Mouse (Mus musculus) heart, adult 2 months (tissue): ENCODE measurements at regions not wholly inside any gene's neighbourhood (a gene's known extent, or its start where the extent isn't known, plus 50 kb on each side); places are given as distances from the start of the nearest gene placed in this dataset.

Experiments
- CTCF ChIP-seq: fragments of 200-600 bp; IDR thresholded peaks from 2 replicates; pipeline ENCODE4 v1.8.1; 2022; ENCODE audit warnings: antibody characterized with exemption, mild to moderate bottlenecking, moderate library complexity
- EP300 ChIP-seq: fragments of 200-500 bp; IDR thresholded peaks from 2 replicates; pipeline ENCODE4 v1.6.1; 2011; ENCODE audit warnings: low read depth, low read length, control low read depth; ENCODE audit not compliant: insufficient read depth

GRCm38 (mm10) chr6:31731391-31731790 is 167.6 kb upstream of the Podxl start:
- no peak for TF ChIP-seq CTCF
- TF ChIP-seq EP300 = no peak
